ENCODE assay signal across 8 mouse cellular contexts in genomic region chr19:44669535-44669958, GRCm38 (mm10).
DNase-seq lines count a peak whose midpoint lies in the region; ATAC-seq and TF ChIP-seq lines count a peak whose summit lies in the region.
"Had no signal": no experiment of that assay in that cellular context is flagged by ENCODE, and none has a peak within 500 bp of the region (broad histone marks: within the 10 kb centered on the region; RNA-seq: fewer than 3 reads in every experiment).

No protein-coding gene starts in this region.

- no peak for TF ChIP-seq CTCF in lung, postnatal 0 days (IDR thresholded peaks at IDR 0.05)

- 0% methylated on average over 12 of the region's 14 CpGs for WGBS in lung, postnatal 0 days
- WGBS in forebrain, embryonic 13.5 days, result under 1% methylated on average over 14 of the region's 14 CpGs
- 0% methylated on average over 14 of the region's 14 CpGs for WGBS in limb, embryonic 13.5 days

- H3K27me3 ChIP-seq in lung, postnatal 0 days (replicated peaks; ENCODE audit: insufficient read depth, low read length), result peaks cover 47% of the 10 kb centered on the region
- H3K27me3 ChIP-seq in forebrain, embryonic 13.5 days, result peaks cover 93% of the 10 kb centered on the region
- peaks cover 97% of the 10 kb centered on the region for H3K27me3 ChIP-seq in limb, embryonic 13.5 days

- H3K27ac ChIP-seq in lung, postnatal 0 days (ENCODE audit: low read length), result no peak overlapping the region
- H3K27ac ChIP-seq in forebrain, embryonic 13.5 days, result no peak overlapping the region
- H3K27ac ChIP-seq in limb, embryonic 13.5 days, result no peak overlapping the region

- H3K9me3 ChIP-seq in lung, postnatal 0 days (ENCODE audit: low read length), result no peaks in the 10 kb centered on the region
- H3K9me3 ChIP-seq in forebrain, embryonic 13.5 days (replicated peaks), result no peaks in the 10 kb centered on the region
- no peaks in the 10 kb centered on the region for H3K9me3 ChIP-seq in limb, embryonic 13.5 days

- H3K4me2 ChIP-seq in lung, postnatal 0 days (replicated peaks; ENCODE audit: low read depth, low read length), result peak overlapping the region; percentile 19; the same call in 1 of the 2 replicates
- H3K4me2 ChIP-seq in forebrain, embryonic 13.5 days, result peak overlapping the region; percentile 55
- H3K4me2 ChIP-seq in limb, embryonic 13.5 days (replicated peaks), result peak overlapping the region; percentile 63

- no peak overlapping the region for H3K9ac ChIP-seq in lung, postnatal 0 days (replicated peaks; ENCODE audit: low read depth)
- H3K9ac ChIP-seq in forebrain, embryonic 13.5 days, result no peak overlapping the region
- no peak overlapping the region for H3K9ac ChIP-seq in limb, embryonic 13.5 days

- no peaks in the 10 kb centered on the region for H3K4me1 ChIP-seq in lung, postnatal 0 days (ENCODE audit: insufficient read depth, low read depth, low read length)
- peaks cover 35% of the 10 kb centered on the region for H3K4me1 ChIP-seq in forebrain, embryonic 13.5 days
- peaks cover 26% of the 10 kb centered on the region for H3K4me1 ChIP-seq in limb, embryonic 13.5 days

- no peaks in the 10 kb centered on the region for H3K36me3 ChIP-seq in lung, postnatal 0 days (ENCODE audit: insufficient read depth, low read length)
- no peaks in the 10 kb centered on the region for H3K36me3 ChIP-seq in forebrain, embryonic 13.5 days (ENCODE audit: poor library complexity, severe bottlenecking)
- no peaks in the 10 kb centered on the region for H3K36me3 ChIP-seq in limb, embryonic 13.5 days

- TF ChIP-seq EP300 in lung, postnatal 0 days (IDR thresholded peaks at IDR 0.05), result no peak

- H3K4me3 ChIP-seq in lung, postnatal 0 days (ENCODE audit: low read depth, low read length), result no peak overlapping the region; the same call in 1 of the 2 replicates
- H3K4me3 ChIP-seq in forebrain, embryonic 13.5 days, result peak overlapping the region; percentile 23; the same call in 1 of the 2 replicates
- H3K4me3 ChIP-seq in limb, embryonic 13.5 days, result peak overlapping the region; percentile 35

- DNase-seq in lung, postnatal 0 days (ENCODE audit: low spot score), result peak; percentile 12
- DNase-seq in lung, postnatal 14 days, result no peak
- DNase-seq in gastrocnemius, adult 18-20 months (ENCODE audit: low spot score), result no peak
- no peak for DNase-seq in adrenal gland, postnatal 36 days
- no peak for DNase-seq in frontal cortex, postnatal 14 days (ENCODE audit: low spot score in 2 of 2)
- DNase-seq: cerebellum, adult 9-11 months had no signal

- ATAC-seq in lung, postnatal 0 days, result no peak
- no peak for ATAC-seq in forebrain, embryonic 13.5 days
- no peak for ATAC-seq in limb, embryonic 13.5 days (ENCODE audit: low FRiP score, low read depth)
